Mouse (Mus musculus): ENCODE data around the gene Triobp.

- no peak for TF ChIP-seq GATA1 (IDR thresholded peaks at IDR 0.05; ENCODE audit: borderline replicate concordance, low read length)
- TF ChIP-seq FLI1 (IDR thresholded peaks at IDR 0.05; ENCODE audit: low read length), result no peak
These were observed 82.2 kb downstream of the Triobp start for GRCm38 (mm10) chr15:79029519-79030241.

Measured in megakaryocyte, embryonic 14.5 days (primary cell).